Mouse (Mus musculus) brain, embryonic 18.5 days (tissue): ENCODE measurements at regions not wholly inside any gene's neighbourhood (a gene's known extent, or its start where the extent isn't known, plus 50 kb on each side); places are given as distances from the start of the nearest gene placed in this dataset.

ENCODE experiments used
- DNase-seq: peaks from one replicate; pipeline ENCODE4 v3.0.0-alpha.2; 2012; ENCODE audit warnings: low read depth, low spot score

GRCm38 (mm10) chr17:87501098-87501497 is 54.4 kb upstream of the Calm2 start:
- DNase-seq: no peak

GRCm38 (mm10) chr17:87501687-87502387 is 55.1 kb upstream of the Calm2 start:
- DNase-seq: no peak

GRCm38 (mm10) chr17:87502388-87503369 is 55.9 kb upstream of the Calm2 start:
- DNase-seq: no peak

- no peak for DNase-seq
These were observed 56.8 kb upstream of the Calm2 start for GRCm38 (mm10) chr17:87503491-87503890.

GRCm38 (mm10) chr17:87504960-87505681 is 58.4 kb upstream of the Calm2 start:
- DNase-seq: no peak

GRCm38 (mm10) chr17:87507848-87508247 is 61.1 kb upstream of the Calm2 start:
- DNase-seq: no peak

GRCm38 (mm10) chr17:87508582-87509253 is 62.0 kb upstream of the Calm2 start:
- no peak for DNase-seq

GRCm38 (mm10) chr17:87512000-87512611 is 65.4 kb upstream of the Calm2 start:
- DNase-seq: no peak

GRCm38 (mm10) chr17:87513822-87514221 is 67.1 kb upstream of the Calm2 start:
- DNase-seq: no peak

- DNase-seq: no peak
These were observed 67.8 kb upstream of the Calm2 start for GRCm38 (mm10) chr17:87514366-87515126.

- no peak for DNase-seq
These were observed 70.5 kb upstream of the Calm2 start for GRCm38 (mm10) chr17:87517258-87517657.

GRCm38 (mm10) chr17:87519454-87519853 is 72.7 kb upstream of the Calm2 start:
- DNase-seq: no peak

- DNase-seq: no peak
These were observed 74.1 kb upstream of the Calm2 start for GRCm38 (mm10) chr17:87520841-87521240.

- no peak for DNase-seq
These were observed 75.0 kb upstream of the Calm2 start for GRCm38 (mm10) chr17:87521622-87522151.

- DNase-seq: no peak
These were observed 75.9 kb upstream of the Calm2 start for GRCm38 (mm10) chr17:87522500-87523091.

GRCm38 (mm10) chr17:87523643-87524042 is 76.9 kb upstream of the Calm2 start:
- no peak for DNase-seq

GRCm38 (mm10) chr17:87527174-87527573 is 80.4 kb upstream of the Calm2 start:
- DNase-seq: no peak

- DNase-seq: no peak
These were observed 83.6 kb upstream of the Calm2 start for GRCm38 (mm10) chr17:87530162-87530817.

- DNase-seq: no peak
These were observed 84.2 kb upstream of the Calm2 start for GRCm38 (mm10) chr17:87530818-87531410.
